Mouse (Mus musculus) ES-CJ7 (cell line): ENCODE results near the gene Ribc1.
A peak's percentile ranks its signal among the peaks of the same experiment; 100 is the strongest.

Experiments used
- DNase-seq: peaks from one replicate; pipeline ENCODE4 v3.0.0; 2011; ENCODE audit warnings: low read depth, low spot score

Gene Ribc1

DNA sequence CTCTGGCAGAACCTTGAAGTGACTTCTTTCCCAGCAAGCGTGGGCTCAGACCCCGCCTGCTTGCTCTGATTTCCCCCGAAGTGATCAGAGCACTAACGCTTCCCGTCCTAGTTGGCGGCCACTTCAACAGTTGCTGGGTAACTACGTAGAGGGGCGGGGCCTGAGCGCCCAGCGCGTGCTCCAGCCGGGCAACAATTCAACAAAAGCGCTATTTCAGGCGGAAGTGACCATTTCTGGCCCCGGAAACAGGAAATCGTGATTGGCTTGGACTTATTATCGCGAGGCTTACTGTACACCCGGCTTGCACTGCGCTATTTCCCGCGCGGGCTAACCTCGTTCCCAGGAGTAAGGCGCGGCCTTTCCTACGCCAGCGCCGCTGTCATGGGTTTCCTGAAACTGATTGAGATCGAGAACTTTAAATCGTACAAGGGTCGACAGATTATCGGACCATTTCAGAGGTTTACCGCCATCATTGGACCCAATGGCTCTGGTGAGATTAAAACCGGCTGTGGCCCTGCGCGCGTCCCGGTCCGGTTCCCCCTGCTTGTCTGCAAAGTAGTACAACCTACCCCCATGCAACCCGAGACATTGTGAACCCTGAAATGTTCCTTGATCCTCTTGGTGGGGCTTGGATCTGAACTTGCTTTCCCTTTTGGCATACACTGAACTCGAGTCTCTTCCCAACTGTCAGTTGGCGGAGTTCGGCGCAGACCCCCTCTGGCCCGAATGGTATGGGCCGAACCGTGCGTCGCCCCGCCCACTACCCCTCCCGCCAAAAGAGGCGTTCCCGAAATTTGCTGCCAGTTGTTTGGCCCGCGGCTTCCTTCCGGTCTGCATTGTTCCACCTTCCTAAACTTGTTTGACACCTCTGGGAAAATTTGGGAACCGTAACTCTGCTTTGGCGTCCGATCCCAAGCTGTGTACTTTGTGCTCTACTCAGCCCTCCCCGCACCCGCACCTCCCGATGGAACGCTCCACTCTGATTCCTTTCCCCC lies at the start of gene Ribc1, which contains the start of gene Smc1a:
Gene Ribc1 (minus strand): TSS at position 145 of the 995 bp plus-strand sequence.
Gene Smc1a (plus strand): TSS at position 278 of the 995 bp plus-strand sequence.
- peak; percentile 95 for DNase-seq

DNA sequence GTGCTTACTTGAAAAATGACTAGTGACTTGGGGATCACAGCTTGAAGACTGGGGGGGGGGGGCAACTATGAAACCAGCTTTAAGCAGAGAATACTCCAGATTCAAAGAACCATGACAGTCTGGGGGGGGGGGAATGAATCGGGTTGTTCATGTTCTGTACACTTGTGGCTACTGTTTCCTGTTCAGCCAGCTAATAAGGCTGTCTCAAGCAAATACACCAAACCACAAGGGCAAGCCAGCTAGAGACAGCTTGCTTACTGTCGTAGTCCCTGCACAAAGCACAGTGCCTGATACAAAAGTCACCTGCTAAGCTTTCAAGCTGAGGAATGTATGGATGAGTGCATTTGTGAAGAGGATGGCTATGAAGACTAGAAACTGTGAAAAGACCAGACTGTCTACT lies 49.6 kb upstream of the Ribc1 start:
- DNase-seq = no peak

DNA sequence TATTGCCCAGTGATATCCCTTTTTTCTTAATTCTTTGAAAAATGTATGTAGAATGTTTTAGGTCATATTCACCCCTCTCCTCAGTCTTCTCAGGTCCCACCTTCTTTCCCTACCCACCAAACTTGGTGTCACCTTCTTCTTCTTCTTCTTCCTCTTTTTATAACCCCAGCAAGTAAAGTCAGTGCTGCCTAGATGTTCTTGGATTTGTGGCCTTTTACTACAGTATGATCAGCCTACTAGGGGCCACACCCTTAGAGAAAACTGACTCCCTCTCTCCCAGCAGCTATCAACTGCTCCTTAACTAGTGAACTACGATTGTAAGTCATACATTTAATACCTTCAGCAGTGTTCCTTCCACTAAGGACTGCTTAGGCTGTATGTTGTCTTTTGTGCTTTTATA lies 38.0 kb upstream of the Ribc1 start:
- DNase-seq = no peak

DNA sequence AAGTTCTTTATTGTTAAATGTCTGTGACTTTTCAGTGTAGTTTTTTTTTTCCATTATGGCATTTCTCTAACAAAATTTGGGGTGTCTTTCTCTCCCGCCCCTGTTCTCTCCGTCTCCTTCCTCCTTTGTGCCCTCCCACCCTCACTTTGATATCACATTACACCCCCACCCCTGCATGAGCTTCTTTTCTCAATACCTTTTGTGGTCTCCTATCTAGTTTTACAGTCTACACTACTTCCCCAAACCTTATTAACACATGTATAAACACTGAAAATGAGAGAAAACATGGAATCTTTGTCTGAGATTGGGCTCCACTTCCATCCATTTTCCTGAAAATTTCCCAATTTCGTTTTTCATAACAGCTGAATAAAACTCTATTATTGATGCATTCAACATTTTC lies 36.5 kb upstream of the Ribc1 start:
- no peak for DNase-seq

DNA sequence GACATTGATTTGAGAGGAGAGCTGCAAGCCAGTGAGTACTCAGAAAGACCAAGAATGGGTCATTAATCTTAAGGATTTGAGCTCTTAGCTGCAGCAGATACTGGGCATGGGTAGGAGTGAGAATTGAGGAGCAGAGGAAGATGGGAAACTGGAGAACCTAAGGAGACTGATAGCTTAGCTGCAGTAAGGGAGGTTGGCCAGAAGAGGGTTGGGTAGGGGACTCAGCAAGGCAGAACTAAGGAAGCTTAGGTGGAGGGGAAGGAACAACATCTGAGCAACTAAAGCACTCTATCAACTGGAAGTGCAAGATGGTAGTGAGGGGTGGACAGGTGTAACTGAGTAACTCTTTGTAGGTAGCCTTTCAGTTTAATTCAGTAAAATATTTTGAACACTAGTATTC lies 31.1 kb upstream of the Ribc1 start:
- DNase-seq = peak; percentile 1

DNA sequence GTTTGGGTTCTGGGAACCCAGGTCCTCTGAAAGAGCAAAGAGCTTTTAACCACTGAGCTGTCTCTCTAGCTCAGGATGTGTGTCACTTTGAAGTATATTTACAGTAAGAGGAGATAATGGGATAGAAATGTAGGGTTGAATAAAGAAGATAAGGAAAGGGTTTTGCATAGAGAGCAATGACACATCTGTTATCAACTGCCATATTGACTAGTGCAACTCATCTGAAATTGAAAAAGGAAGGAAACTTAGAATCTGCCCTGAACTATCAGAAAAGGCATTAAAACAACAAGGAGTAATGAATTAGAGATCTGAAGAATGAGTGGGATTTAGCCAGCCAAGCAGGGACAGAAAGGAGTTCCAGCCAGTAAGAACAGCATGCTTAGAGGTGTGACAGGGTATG lies 23.8 kb upstream of the Ribc1 start:
- DNase-seq = no peak

DNA sequence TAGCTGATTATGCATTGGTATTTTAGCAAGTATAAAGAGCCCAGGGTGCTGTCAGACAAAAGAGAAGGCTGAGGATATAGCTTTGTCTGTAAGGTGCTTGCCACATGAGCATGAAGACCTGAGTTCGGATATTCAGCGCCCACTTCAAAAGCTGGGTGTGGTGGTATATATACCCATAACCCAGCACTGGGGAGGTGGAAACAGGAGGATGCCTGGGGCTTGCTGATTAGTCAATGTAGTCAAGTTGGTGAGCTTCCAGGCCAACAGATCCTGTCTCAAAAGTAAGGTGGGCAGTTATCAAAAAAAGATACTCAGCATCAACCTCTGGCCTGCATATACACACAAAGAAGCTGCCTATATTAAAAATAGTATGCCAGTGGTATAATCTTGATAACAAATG lies 3.2 kb upstream of the Ribc1 start:
- no peak for DNase-seq

DNA sequence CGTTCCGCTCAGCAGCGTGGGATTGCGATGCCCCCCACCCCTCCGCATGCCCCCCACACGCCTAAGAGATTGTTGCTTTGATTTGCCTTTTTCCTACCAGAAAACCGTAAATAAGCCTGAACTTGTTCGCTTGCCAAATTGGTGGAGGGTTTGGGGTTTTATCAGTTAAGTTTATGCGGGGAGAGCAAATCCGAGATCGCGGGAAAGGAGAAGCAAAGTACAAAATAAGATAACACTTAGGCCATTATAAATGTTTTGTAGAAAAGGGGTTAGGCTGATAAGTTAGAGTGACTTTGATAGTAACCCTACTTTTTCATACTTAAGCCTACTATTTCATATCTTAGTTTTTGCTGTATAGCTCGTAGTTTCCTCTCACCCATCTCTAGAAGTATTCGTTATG lies 1.1 kb upstream of the Ribc1 start:
- DNase-seq = no peak

DNA sequence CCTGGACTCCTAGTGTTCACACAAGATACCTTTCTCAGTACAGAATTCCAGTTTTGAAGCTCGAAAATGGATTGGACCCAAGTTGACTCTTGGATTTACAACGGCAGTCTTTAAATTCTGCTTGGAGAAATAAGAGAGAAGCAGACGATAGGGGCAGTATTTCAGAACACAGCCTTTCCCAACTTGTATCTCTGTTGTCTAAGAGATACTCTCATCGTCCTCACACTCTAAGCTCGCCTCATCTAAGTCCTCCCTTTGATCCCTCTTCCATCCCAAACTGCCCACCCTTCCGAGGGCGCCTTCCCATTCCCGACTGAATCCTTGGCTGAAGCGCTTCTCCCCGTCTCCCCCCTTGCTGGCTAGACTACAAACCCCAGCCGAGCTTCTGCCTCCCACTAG lies 344 bp downstream of the Ribc1 start:
- DNase-seq = no peak

- no peak for DNase-seq
Observed at GRCm38 (mm10) chrX:152007863-152008262, 8.2 kb downstream of the Ribc1 start.

- DNase-seq = no peak
Observed at GRCm38 (mm10) chrX:152002865-152003264, 13.2 kb downstream of the Ribc1 start.

- DNase-seq = peak; percentile 85
Observed at GRCm38 (mm10) chrX:152001737-152002710, 14.1 kb downstream of the Ribc1 start, which contains the start of gene Hsd17b10. Gene Hsd17b10, plus strand, starts transcription at chrX:152001845.

GRCm38 (mm10) chrX:152001182-152001684 lies 14.9 kb downstream of the Ribc1 start:
- no peak for DNase-seq

- DNase-seq = no peak
Observed at GRCm38 (mm10) chrX:151999006-151999710, 16.9 kb downstream of the Ribc1 start.
